Mouse (Mus musculus): ENCODE measurements around the gene Stat4.
"Not testable (repeated sequence)": the region's sequence is repeated elsewhere in the genome, so short reads cannot be mapped to it uniquely, and the experiment has no call there.

Gene Stat4

DNA sequence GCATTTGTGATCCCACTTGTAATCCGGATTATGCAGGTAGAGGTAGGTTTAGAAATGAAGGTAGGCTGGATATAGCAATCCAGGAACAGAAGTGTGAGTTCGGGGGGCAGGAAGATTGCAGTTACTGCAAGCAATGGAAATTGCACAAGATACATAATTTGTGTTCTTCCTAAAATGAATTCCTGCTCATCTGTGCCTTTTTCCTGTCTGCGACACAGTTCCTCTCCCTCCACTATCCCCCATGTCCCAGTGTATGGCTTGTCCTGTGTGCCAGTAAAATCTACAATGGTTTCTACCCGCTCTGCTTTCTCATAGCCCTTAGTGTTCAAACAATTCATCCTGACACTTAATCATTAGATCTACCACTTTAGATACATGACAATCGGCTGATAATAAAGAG is 41.7 kb downstream of the Stat4 start:
- DNase-seq (ENCODE audit: low read depth in 1 of 2, low spot score in 2 of 2) = no peak

DNA sequence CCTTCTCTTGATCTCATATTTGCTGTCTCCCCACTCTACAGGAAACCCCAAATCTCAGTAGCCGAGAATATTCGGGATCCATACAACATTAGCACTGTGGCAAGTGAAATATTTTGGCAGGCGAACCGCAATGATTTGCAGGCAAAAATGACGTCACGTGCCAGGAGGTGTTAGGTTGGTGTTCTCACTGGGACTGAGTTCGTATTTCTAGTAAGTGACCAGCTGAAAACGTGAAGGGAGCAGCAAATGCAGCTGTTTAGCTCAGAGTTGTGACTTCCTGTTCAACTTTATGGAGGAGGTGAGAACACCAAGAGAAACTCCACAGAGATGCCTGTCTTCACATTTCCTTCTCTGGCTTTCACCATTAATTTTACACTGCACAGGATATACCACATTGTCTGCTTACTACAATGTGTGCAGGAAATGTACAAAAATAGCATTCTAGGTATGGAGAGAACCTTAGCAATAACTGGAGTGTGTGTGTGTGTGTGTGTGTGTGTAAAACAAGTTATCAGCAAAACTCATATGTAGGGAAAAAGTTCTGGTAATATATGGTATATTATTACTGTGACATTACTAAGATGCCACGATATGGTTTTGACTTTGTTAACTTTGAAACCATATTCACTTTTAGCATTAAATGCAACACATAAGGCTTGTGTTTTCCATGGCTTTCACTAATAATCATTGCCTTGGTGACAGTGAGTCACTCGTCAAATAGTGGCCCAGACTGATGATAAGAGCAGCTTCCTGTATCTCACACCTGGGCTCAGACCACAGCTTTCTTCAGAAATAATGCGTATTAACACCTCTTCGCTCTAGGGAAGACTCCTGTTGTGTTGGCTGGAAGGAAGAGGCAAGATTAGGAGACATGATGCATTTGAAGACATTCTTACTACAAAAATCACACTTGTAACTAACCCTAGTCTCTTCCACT is 48.1 kb downstream of the Stat4 start:
- DNase-seq (ENCODE audit: low read depth in 1 of 2, low spot score in 2 of 2) = no peak

DNA sequence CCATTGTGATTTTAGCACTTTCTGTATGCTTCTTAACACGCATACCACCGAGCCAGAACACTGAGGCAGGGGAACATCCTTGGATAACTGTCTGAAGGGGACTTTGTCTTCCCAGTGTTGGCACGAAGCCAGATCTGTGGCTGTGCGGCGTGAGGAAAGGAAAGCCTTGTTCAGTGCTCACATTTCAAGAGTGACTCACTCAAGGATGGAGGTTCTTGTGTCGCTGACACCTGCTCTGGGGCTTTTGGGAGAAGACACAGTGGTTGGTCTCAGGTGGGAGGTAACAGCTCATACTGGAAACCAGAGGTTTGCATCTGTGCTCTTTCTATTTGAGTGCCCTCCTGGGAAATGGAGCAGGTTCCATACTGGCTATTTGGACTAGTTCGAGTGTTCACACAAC is 52.2 kb downstream of the Stat4 start:
- DNase-seq (ENCODE audit: low read depth in 1 of 2, low spot score in 2 of 2) = no peak

DNA sequence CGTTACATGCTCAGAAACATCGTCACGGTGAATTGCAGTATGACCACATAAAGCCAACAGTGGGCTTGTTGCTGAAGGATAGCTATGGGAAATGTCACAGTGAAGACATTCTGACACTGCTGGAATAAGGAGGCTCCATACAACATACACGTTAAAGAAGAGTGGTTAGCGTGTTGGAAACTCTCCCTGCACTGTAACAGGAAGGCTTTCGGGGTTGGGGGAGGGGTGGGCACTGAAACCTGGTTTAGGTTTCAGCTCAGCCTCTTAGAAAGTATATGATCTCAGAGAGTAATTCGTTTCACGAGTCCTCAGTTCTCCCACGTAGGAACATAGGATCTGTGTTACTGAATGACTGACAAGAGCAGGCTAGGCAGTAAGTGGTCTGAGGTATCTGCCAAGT is 52.7 kb downstream of the Stat4 start:
- no peak for DNase-seq (ENCODE audit: low read depth in 1 of 2, low spot score in 2 of 2)

DNA sequence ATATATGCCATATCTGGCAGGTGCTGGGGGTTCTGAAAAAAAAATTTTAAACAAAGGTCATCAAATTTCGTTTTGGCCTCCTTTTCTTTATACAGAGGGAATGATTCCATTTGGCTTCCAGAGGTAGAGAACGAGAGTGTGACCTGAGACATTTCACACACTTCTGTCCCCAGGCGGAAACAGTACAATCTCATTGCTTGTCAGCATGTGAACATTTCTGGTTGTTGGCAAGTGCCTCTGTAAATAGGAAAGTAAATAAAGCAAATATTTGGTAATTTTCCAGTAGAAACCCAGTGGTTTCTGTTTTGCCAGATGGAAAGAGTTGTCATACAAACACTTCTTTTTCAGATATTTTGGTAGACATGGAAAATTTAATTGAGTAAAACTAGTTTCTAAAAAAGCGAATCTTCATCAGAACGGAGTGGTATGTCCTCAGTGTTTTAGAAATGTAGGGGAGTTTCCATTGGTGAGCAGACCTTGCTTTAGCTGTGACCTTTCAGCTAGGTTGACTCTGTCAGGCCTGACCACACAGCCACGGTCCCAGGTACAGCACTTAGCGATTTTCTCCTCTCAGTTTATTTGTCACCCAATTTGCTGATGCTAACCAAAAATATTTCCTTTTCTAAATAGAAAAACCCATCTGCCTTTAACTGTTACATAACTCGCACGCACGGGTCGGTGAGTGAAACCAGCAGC is 53.6 kb downstream of the Stat4 start:
- no peak for DNase-seq (ENCODE audit: low read depth in 1 of 2, low spot score in 2 of 2)

DNA sequence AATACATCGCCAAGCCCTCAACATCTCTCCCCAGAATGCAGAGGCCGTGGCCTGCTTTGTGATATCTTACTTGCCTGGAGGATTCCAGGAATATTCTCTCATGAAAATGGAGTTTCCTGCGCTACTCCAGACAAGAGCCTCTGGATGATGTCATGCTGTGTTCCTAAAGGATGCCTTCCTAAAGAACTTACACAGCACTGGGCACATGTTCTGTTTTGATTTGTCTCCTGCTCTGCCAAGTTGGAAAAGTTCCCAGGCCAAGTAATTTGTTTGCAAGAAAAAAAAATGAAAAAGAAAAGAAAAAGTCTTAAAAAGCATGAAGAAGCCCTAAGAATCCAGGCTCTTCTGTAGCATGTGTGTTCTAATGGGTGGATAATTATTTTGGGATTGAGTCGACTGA is 56.2 kb downstream of the Stat4 start:
- no peak for DNase-seq (ENCODE audit: low read depth in 1 of 2, low spot score in 2 of 2)

DNA sequence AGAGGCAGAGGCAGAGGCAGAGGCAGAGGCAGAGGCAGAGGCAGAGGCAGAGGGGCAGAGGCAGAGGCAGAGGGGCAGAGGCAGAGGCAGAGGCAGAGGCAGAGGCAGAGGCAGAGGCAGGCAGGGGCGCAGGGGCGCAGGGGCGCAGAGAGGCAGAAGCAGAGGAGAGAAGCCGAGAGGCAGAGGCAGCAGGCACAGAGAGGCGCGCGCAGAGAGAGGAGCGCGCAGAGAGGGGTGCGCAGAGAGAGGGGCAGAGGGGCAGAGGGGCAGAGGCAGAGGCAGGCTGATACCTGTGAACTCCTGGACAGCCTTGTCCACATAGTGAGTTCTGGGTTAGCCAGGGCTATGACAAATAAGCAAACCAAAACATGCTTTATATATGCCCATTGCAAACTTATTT is 59.9 kb downstream of the Stat4 start:
- not testable (repeated sequence) for DNase-seq (ENCODE audit: low read depth in 1 of 2, low spot score in 2 of 2)

DNA sequence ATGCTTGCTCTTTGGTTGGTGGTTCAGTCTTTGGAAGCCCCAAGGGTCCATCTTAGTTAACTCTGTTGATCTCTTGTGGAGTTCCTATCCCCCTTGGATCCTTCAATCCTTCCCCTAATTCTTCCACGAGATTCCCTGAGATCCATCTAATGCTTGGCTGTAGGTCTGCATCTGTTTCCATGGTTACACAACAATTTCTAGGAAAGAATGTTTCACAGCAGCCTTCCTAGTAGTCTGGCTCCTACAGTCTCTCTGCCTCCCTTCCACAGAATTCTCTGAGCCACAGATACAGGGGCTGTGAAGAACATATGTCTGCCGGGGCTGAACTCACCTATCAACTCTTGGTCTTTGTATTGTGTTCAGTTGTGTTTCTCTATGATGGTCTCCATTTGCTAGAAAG is 61.8 kb downstream of the Stat4 start:
- DNase-seq (ENCODE audit: low read depth in 1 of 2, low spot score in 2 of 2) = no peak

DNA sequence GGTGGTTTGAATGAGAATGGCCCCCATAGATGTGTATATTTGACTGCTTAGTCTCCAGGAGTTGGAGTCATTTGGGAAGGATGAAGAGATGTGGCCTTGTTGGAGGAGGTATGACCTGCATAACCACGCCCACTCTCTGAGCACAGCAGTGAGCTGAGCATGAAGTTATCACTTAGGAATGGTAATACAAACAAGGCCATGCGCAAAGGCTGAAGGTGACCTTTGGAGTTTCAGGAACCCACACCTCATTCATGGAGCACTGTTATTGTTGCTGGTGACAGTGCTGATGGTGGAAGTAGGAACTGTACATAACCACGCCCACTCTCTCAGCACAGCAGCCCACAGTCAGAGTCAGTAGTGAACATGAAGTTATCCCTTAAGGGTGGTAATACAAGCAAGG is 62.9 kb downstream of the Stat4 start:
- DNase-seq (ENCODE audit: low read depth in 1 of 2, low spot score in 2 of 2) = no peak

DNA sequence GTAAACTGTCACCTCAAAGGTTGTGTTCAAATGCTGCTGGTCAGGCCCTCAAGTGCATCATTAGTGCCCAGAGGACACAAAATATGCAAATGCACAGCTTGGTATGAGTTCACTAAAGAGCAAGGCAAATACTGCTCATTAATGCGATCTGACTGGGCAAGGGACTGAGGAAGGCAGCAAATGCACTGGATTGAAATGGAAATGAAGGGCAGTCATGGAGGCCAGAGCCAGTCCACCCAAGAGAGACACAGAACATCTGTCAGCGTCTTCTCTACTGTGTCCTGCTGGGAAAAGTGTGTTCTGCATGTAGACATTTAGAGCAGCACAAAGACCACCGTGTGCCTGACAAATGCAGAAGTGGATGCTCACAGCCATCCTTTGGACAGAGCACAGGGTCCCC is 64.6 kb downstream of the Stat4 start:
- DNase-seq (ENCODE audit: low read depth in 1 of 2, low spot score in 2 of 2) = no peak

DNA sequence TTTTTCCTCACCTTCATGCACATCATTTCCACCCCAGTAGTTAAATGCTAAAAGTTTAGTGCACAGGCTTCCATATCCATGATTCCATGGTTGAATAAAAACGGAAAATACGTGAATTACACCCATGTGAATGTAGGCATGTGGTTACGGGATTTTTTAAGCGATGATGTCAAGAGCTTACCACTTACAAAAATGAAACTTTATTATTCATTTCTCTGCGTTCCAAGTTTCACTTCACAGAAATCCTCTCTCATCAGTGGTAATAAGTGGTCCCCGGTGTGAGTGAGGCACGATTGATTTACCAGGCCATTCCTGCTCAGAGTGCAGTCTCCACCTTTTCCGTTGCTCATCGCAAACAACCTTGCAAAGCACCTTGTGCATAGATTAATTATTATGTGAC is 66.0 kb downstream of the Stat4 start:
- no peak for DNase-seq (ENCODE audit: low read depth in 1 of 2, low spot score in 2 of 2)

DNA sequence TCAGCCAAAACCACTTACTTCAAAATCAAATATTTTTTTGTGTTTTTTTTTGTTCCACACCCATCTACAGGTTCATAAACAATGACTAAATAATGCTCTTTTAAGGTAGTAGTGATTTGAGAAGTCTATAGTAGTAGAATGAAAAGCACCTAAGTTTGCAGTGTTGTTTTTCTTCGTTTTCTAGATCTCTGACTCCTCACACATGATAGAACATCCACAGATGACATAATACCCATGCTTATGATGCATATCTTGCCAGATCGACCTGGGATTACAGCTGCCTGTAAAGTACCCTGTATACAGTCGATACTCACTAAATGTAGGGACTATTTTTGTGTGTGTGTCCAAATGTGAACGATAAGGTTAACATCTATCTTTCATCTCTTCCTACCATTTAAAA is 69.0 kb downstream of the Stat4 start:
- no peak for DNase-seq (ENCODE audit: low read depth in 1 of 2, low spot score in 2 of 2)

DNA sequence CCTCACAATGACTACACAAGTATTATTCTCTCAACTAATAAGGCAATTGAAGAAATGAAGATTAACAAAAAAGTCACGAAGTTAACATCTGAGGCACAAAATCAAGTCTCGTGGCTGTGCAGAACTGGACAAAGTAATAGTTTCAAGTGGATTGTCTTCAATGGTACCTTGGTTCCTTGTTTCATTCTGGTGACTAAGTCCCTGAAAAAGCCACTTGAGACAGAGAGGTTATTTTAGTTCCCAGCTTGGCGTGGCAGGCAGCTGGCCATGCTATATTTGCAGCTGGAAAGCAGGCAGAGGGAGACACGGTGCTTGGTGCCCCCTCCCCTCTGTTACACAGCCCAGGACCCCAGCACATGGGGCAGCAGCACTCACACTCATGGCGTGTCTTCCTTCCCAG is 70.2 kb downstream of the Stat4 start:
- no peak for DNase-seq (ENCODE audit: low read depth in 1 of 2, low spot score in 2 of 2)

DNA sequence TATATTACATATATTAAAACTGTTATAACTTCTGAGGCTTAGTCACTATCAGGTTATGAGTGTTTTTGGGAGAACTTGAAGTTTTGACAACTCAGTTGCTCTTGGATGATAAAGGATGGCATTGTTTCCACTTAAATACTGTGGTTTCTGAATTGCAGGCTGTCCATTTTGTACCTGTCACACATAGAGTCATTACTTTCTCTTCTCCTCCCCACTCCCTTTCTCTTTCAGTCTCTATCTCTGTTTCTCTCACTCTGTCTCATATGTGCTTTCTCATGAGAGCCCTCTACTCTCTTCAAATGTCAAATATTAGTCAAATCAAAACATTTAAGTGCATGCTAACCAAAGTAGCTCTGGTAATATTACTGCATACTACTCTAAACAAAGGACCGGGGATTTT is 79.3 kb downstream of the Stat4 start:
- DNase-seq (ENCODE audit: low read depth in 1 of 2, low spot score in 2 of 2) = no peak

DNA sequence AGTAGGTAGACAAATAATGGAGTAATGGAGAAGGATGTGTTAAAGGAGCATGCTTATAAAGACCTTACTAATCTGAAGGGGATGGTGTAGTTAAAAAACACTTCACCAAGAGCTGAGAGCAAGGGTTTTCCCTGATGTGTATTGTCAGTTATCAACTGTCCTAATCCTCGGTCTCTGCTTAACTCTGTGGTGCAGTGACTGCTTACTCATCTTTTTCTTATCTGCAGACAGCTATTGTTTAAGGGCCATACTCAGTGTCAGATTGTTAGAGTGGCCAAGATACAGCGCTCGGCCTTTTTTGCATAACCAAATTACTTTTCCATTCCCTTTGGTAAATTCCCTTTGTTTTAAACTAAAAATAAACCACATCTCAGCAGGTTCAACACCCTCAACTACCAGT is 79.7 kb downstream of the Stat4 start:
- DNase-seq (ENCODE audit: low read depth in 1 of 2, low spot score in 2 of 2) = no peak

DNA sequence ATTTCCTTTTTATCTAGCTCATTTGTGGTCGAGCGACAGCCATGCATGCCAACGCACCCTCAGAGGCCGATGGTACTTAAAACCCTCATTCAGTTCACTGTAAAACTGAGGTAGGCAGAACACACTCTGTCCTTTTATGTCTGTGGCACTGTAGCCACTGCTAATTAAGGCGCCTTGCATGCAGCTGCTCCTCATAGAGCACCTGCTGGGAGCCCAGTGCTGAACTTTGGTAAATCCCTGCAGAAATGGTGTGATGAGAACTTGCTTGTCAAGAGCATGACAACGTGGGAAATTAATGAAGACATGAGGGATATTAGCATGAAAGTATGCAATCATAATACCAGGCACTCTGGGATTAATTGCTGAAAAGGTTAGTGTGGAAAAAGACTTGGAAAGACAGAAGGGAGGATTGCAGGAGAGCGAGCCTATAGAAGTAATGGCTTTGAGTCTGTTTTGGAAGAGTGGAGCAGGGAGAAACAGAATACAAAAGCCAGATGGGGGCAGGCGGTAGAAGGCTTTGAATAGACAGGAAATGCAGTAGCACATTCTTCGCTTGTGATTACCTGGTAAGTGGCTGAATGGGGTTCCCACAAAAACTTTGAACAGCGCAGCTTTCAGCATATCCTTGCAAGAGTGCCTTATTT is 92.9 kb downstream of the Stat4 start:
- no peak for DNase-seq (ENCODE audit: low read depth in 1 of 2, low spot score in 2 of 2)

DNA sequence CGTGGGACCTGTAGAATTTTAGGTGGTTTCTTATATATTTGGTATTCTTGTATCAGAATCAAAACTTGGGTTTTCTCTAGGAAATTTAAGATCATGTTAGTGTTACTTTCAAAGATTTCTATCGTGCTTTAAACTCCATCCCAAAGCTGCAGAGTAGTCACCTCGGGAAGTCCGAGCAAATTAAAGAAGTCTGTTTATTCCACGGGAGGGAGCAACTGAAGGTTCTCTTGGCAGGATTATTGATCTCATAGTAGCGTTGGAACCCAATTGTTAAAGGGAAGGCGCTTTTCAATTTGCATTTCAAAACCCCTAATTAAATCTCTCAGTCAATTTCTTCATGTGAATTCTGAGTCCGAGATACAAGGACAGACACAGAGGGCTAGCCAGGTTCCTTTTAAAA is 93.4 kb downstream of the Stat4 start:
- no peak for DNase-seq (ENCODE audit: low read depth in 1 of 2, low spot score in 2 of 2)

DNA sequence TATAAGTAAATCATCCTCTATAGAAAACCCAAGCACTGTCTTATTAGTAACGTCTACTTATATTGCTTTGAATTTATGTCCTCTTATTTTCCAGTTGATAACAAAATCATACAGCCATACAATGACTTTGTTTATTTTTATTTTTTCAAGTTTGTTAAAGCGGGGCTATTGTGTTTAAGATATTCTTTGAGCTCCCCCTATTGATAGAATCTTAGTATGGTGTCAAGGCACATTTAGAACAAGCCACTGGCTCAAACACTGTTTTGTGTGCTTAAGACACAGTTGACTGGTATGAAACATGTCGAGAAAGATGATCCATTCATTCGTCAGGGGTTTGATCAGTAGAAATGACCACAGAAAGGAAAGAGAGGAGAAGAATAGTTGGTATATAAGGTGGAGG is 99.3 kb downstream of the Stat4 start:
- DNase-seq (ENCODE audit: low read depth in 1 of 2, low spot score in 2 of 2) = no peak

DNA sequence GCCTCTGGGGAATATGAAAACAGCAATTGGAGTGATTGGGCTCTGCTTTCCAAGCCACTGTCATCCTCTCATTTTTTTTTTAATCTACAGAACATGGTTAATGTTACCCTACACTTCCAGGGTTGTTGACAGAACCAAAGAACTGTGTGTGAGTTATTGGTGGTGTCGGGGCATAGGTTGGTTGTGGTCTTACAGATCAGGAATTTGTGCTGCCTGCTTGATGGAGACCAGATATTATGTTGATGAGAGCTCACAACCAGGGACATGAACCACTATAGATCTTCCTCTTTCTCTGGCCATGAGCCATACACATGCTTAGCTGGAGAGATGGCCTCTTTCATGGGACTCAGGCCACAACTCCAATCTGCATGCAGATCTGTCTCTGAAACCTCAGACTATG is 100.2 kb downstream of the Stat4 start:
- DNase-seq (ENCODE audit: low read depth in 1 of 2, low spot score in 2 of 2) = no peak

DNA sequence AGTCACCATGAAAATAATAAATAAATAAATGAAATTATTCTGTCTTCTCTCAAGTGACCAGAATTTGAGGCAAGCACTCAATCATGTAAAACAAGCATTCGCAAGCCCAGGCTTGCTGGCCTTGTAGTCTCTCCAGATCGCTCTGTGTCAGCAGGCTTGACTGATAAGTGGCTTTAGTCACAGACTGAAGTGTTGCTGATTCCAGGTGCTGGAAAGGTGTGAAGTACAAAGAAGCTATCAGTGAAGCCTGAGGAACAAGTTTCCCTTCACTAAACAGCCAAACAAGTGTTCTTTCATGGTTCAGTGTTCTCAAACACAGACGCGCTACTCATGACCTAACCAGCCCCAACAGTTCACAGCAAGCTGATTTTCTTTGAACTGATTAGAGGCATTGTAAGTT is 101.7 kb downstream of the Stat4 start:
- DNase-seq (ENCODE audit: low read depth in 1 of 2, low spot score in 2 of 2) = no peak

DNA sequence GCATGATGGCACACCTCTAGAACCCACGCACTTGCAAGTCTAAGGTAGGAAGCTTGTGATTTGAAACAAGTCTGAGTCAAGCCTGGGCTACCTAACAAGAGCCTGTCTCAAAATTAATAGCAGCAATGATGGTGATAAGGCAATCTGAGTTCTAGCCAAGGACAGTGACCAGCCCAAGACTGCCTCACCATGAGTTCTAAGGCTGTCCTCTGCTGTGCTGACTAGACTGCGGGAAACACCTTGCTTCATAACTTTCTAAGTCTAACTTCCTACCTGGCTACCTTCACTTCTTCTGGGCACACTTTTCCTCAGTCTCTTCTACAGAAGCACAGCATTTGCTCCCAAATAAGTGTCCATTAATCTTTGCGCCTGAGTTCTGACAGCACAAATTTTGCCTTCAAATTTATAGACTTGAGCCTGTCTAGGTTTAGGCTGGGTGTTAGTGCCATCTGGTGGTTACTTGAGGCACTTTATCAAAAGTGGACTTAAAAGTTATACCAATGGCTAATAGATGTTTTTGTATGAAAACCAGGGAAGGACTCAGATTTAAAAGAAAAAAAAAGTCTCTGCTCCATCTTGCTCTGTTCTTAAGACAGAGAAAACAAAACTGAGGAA is 111.8 kb downstream of the Stat4 start:
- DNase-seq (ENCODE audit: low read depth in 1 of 2, low spot score in 2 of 2) = no peak

DNA sequence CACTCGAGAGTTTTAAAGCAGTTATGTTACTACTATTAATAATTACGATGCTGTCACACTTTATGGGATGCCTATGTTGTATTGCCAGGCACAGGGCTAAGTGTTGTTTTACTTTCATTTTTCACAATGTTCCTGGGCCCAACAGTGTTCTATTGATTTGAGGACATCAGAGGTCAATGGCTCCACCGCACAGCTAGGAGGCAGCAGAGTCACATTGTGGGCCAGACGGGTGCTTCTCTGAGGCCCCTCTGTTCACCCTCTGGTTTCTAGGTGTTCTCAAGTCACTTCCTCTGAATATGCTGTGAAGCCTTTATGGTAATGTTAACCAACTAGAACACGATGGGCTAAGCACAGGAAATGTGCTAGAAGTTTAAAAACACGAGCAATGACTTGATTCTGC is 113.5 kb downstream of the Stat4 start:
- DNase-seq (ENCODE audit: low read depth in 1 of 2, low spot score in 2 of 2) = no peak

Data from monocyte, adult 2 months (primary cell).